Mouse (Mus musculus) liver, postnatal 0 days (tissue): ENCODE results near the gene Acot11. TPM values are rescaled to one million over a fixed set of nuclear protein-coding genes. Genes with fewer than 3 reads are reported as not detected.

ENCODE experiments used
- ATAC-seq: fragments of 200-750 bp; cut with Nextera tagmentation; 2 replicates; pipeline ENCODE4 v1.8.0; 2017; ENCODE audit warnings: mild to moderate bottlenecking, moderate library complexity
- DNase-seq: peaks from one replicate; pipeline ENCODE4 v3.0.0-alpha.2; 2016
- H3K27ac ChIP-seq: fragments of 300-500 bp; sonication (generic); 2 replicates; pipeline ENCODE4 v1.5.1; 2014; ENCODE audit warnings: antibody characterized with exemption, moderate library complexity, mild to moderate bottlenecking, low read depth
- H3K27me3 ChIP-seq: fragments of 300-500 bp; sonication (generic); 2 replicates; pipeline ENCODE4 v1.6.1; 2014; ENCODE audit warnings: low read length, control low read depth, mixed read lengths; ENCODE audit not compliant: insufficient read depth
- H3K36me3 ChIP-seq: fragments of 300-500 bp; sonication (generic); replicated peaks from 2 replicates; pipeline ENCODE4 v1.6.1; 2014; ENCODE audit warnings: mild to moderate bottlenecking, control low read depth, low read length, moderate library complexity, mixed read lengths; ENCODE audit not compliant: insufficient read depth
- H3K4me1 ChIP-seq: fragments of 300-500 bp; sonication (generic); 2 replicates; pipeline ENCODE4 v1.6.1; 2014; ENCODE audit warnings: antibody characterized with exemption, mild to moderate bottlenecking, control low read depth; ENCODE audit not compliant: insufficient read depth
- H3K4me2 ChIP-seq: fragments of 300-500 bp; sonication (generic); 2 replicates; pipeline ENCODE4 v1.6.1; 2014; ENCODE audit warnings: low read depth, mild to moderate bottlenecking, low read length, moderate library complexity, mixed read lengths
- H3K4me3 ChIP-seq: fragments of 300-500 bp; sonication (generic); 2 replicates; pipeline ENCODE4 v1.5.1; 2014; ENCODE audit warnings: low read depth, low read length
- H3K9ac ChIP-seq: fragments of 300-500 bp; sonication (generic); replicated peaks from 2 replicates; pipeline ENCODE4 v1.6.1; 2014; ENCODE audit warnings: mild to moderate bottlenecking, moderate library complexity
- H3K9me3 ChIP-seq: fragments of 300-500 bp; sonication (generic); 2 replicates; pipeline ENCODE4 v1.6.1; 2016; ENCODE audit warnings: mild to moderate bottlenecking, control low read depth, low read length, mixed read lengths
- CTCF ChIP-seq: sonication (generic); IDR thresholded peaks from 2 replicates; pipeline ENCODE4 v1.5.1; 2016; ENCODE audit warnings: antibody characterized with exemption, low read depth
- EP300 ChIP-seq: IDR thresholded peaks from 2 replicates; pipeline ENCODE4 v1.6.1; 2016; ENCODE audit warnings: antibody characterized with exemption, low read depth, mild to moderate bottlenecking
- WGBS: fragments of 180-500 bp; shearing (Covaris S2); extraction: QIAGEN DNeasy Blood & Tissue Kit; methylation state at CpG from one replicate; pipeline ENCODE4 v1.1.7; 2014; ENCODE audit not compliant: insufficient replicate concordance; 5-methylcytosine and 5-hydroxymethylcytosine counted together
- polyA plus RNA-seq: library from polyadenylated mRNA; unstranded; fragments of >200 nt; fragmentation: Nextera tagmentation; extraction: Ambion mirVana; gene quantifications from 2 replicates; pipeline ENCODE4 v1.2.1, GENCODE M21; 2015

Gene Acot11
- polyA plus RNA-seq, 1 experiment from 2014 or later: 2.1 TPM

GRCm38 (mm10) chr4:106707957-106708356, 96.8 kb downstream of the Acot11 start:
- H3K9me3 ChIP-seq: no peaks in the 10 kb centered on the region
- no peak overlapping the region for H3K9ac ChIP-seq
- 36% methylated on average over 5 of the region's 5 CpGs for WGBS
- peak; percentile 43; the same call in 1 of the 2 replicates for ATAC-seq
- TF ChIP-seq EP300 (no peak), CTCF (no peak)
- no peak overlapping the region for H3K27ac ChIP-seq
- H3K36me3 ChIP-seq: no peaks in the 10 kb centered on the region
- H3K4me1 ChIP-seq: no peaks in the 10 kb centered on the region
- peak overlapping the region; percentile 44 for H3K4me2 ChIP-seq
- no peak for DNase-seq
- 0 out of 2 replicates have a peak, but pooled peaks cover 3% of the 10 kb centered on the region for H3K27me3 ChIP-seq
- no peak overlapping the region for H3K4me3 ChIP-seq

- no peak overlapping the region for H3K27ac ChIP-seq
- H3K4me1 ChIP-seq: no peaks in the 10 kb centered on the region
- no peaks in the 10 kb centered on the region for H3K9me3 ChIP-seq
- DNase-seq (no peak), ATAC-seq (no peak)
- H3K4me2 ChIP-seq: no peak overlapping the region
- 55% methylated on average over 8 of the region's 8 CpGs for WGBS
- no peak overlapping the region for H3K9ac ChIP-seq
- H3K27me3 ChIP-seq: 0 out of 2 replicates have a peak, but pooled peaks cover 3% of the 10 kb centered on the region
- H3K36me3 ChIP-seq: no peaks in the 10 kb centered on the region
- no peak overlapping the region for H3K4me3 ChIP-seq
- TF ChIP-seq CTCF (no peak), EP300 (no peak)
These were observed 99.6 kb downstream of the Acot11 start for GRCm38 (mm10) chr4:106705096-106705665.

GRCm38 (mm10) chr4:106704416-106704815, 100.4 kb downstream of the Acot11 start:
- H3K4me3 ChIP-seq: no peak overlapping the region
- H3K9ac ChIP-seq: no peak overlapping the region
- H3K27ac ChIP-seq: no peak overlapping the region
- H3K4me2 ChIP-seq: no peak overlapping the region
- 0 out of 2 replicates have a peak, but pooled peaks cover 3% of the 10 kb centered on the region for H3K27me3 ChIP-seq
- 74% methylated on average over 11 of the region's 11 CpGs for WGBS
- ATAC-seq (no peak), DNase-seq (no peak)
- H3K36me3 ChIP-seq: no peaks in the 10 kb centered on the region
- no peaks in the 10 kb centered on the region for H3K4me1 ChIP-seq
- TF ChIP-seq EP300: no peak
- no peak for TF ChIP-seq CTCF
- H3K9me3 ChIP-seq: no peaks in the 10 kb centered on the region

- H3K27ac ChIP-seq: no peak overlapping the region
- DNase-seq (no peak), ATAC-seq (no peak)
- no peak for TF ChIP-seq EP300
- no peak for TF ChIP-seq CTCF
- H3K9ac ChIP-seq: no peak overlapping the region
- H3K4me1 ChIP-seq: no peaks in the 10 kb centered on the region
- WGBS: 72% methylated on average over 10 of the region's 10 CpGs
- no peaks in the 10 kb centered on the region for H3K36me3 ChIP-seq
- no peak overlapping the region for H3K4me2 ChIP-seq
- no peaks in the 10 kb centered on the region for H3K9me3 ChIP-seq
- H3K4me3 ChIP-seq: no peak overlapping the region
- 0 out of 2 replicates have a peak, but pooled peaks cover 1% of the 10 kb centered on the region for H3K27me3 ChIP-seq
These were observed 100.8 kb downstream of the Acot11 start for GRCm38 (mm10) chr4:106703956-106704355.

- DNase-seq (no peak), ATAC-seq (no peak)
- no peak overlapping the region for H3K4me3 ChIP-seq
- H3K9ac ChIP-seq: no peak overlapping the region
- TF ChIP-seq EP300 (no peak), CTCF (no peak)
- H3K36me3 ChIP-seq: no peaks in the 10 kb centered on the region
- H3K4me2 ChIP-seq: no peak overlapping the region
- H3K27ac ChIP-seq: no peak overlapping the region
- H3K9me3 ChIP-seq: no peaks in the 10 kb centered on the region
- WGBS: 50% methylated on average over 4 of the region's 4 CpGs
- no peaks in the 10 kb centered on the region for H3K4me1 ChIP-seq
- H3K27me3 ChIP-seq: no peaks in the 10 kb centered on the region
These were observed 104.0 kb downstream of the Acot11 start for GRCm38 (mm10) chr4:106700798-106701197.

- 17% methylated on average over 9 of the region's 9 CpGs for WGBS
- Histone ChIP-seq H3K9me3 (no peaks in the 10 kb centered on the region), H3K4me3 (no peak overlapping the region), H3K4me1 (no peaks in the 10 kb centered on the region), H3K27ac (no peak overlapping the region), H3K27me3 (no peaks in the 10 kb centered on the region), H3K4me2 (no peak overlapping the region), H3K9ac (no peak overlapping the region), H3K36me3 (no peaks in the 10 kb centered on the region)
- DNase-seq (peak; percentile 41), ATAC-seq (no peak)
- no peak for TF ChIP-seq EP300
- peak; percentile 65 for TF ChIP-seq CTCF
These were observed 104.8 kb downstream of the Acot11 start for GRCm38 (mm10) chr4:106699989-106700388.

Other genes starting within 250 kb of the Acot11 start
- 13.6 and 17.1 TPM in 2 replicates for gene Dhcr24, start 244.0 kb downstream of the Acot11 start, polyA plus RNA-seq
- not detected in 2 replicates for gene Lexm, start 187.8 kb downstream of the Acot11 start, polyA plus RNA-seq
- not detected in 2 replicates for gene Ttc22, start 182.6 kb downstream of the Acot11 start, polyA plus RNA-seq
- 3.9 and 4.3 TPM in 2 replicates for gene Pars2, start 153.9 kb downstream of the Acot11 start, polyA plus RNA-seq
- 18.3 and 19.5 TPM in 2 replicates for gene Ttc4, start 126.1 kb downstream of the Acot11 start, polyA plus RNA-seq
- 0.07 and 0.08 TPM in 2 replicates for gene Mroh7, start 74.1 kb downstream of the Acot11 start, polyA plus RNA-seq
- gene Fam151a, start 71.1 kb downstream of the Acot11 start, polyA plus RNA-seq: 0.07 TPM in 1 of 2 replicates, not detected in the other
- 22.8 and 26.8 TPM in 2 replicates for gene Ssbp3, start 105.7 kb upstream of the Acot11 start, polyA plus RNA-seq